Mouse (Mus musculus): ENCODE results near the gene Sft2d1. TPM values are rescaled to one million over a fixed set of nuclear protein-coding genes. Genes with fewer than 3 reads are reported as not detected.
"Not testable (repeated sequence)": the region's sequence is repeated elsewhere in the genome, so short reads cannot be mapped to it uniquely, and the experiment has no call there.

Gene Sft2d1
- total and polyA plus RNA-seq, 3 experiments = 23.7 to 64.1 (median 29.1) TPM

DNA sequence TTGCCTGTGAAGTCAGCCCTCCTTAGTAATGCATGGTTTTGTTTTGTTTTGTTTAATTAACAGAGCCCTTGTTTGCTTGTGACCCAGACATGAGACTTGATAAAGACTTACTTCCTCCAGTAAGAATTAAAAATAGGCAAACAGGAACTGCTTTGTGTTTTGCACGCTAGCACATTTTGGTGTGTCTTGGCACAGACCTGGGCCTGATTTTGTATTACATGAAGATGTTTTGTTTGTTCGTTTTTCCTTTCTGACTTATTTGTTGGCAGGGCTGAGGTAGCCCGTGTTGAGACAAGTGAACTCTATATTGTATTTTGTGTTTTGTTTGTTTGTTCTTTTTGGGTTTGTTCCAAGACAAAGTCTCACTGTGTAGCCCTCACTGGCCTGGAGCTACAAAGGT lies 849 bp downstream of the Sft2d1 start:
- peaks cover 33% of the 10 kb centered on the region for H3K4me1 ChIP-seq (ENCODE audit: insufficient read depth, low read depth, low read length)
- H3K4me3 ChIP-seq (ENCODE audit: low read depth, low read length) = peak overlapping the region; percentile 89
- TF ChIP-seq TAL1 (conservative IDR thresholded peaks at IDR 0.05; ENCODE audit: low read depth, low read length) (no peak), GATA2 (IDR thresholded peaks at IDR 0.05; ENCODE audit: borderline replicate concordance, low read depth, low read length) (no peak), POLR2AphosphoS5 (IDR thresholded peaks at IDR 0.05; ENCODE audit: insufficient replicate concordance, low read depth, low read length) (no peak), CTCF (IDR thresholded peaks at IDR 0.05; ENCODE audit: low read depth, low read length) (no peak), GATA1 (IDR thresholded peaks at IDR 0.05; ENCODE audit: borderline replicate concordance, low read length) (no peak)
- H3K9me3 ChIP-seq (replicated peaks) = no peaks in the 10 kb centered on the region
- DNase-seq (ENCODE audit: low spot score) (no peak), ATAC-seq (ENCODE audit: extremely low read depth, insufficient number of reproducible peaks, low FRiP score, poor library complexity, severe bottlenecking) (no peak)
- H3K36me3 ChIP-seq (replicated peaks) = peaks cover 41% of the 10 kb centered on the region
- 0 out of 2 replicates have a peak, but pooled peaks cover 2% of the 10 kb centered on the region for H3K27me3 ChIP-seq (ENCODE audit: insufficient read depth, low read length)

DNA sequence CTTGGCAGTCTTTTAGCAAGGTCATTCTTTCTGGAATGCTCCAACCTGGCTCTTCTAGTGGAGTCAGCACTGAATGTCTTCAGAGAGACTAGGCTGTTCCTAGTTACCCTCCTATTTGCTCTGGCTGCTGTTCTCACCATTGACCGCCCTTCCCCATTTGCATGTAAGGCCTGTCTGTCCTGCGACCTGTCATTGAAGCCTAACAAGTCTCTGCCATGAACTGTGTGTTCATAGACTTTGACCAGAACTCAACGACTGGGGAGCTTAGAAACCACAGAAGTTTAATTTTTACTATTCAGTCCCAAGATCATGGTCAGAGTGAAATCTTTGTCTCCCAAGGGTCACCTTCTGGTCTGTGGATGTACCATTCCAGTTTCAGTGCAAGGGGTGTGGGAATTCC lies 3.1 kb downstream of the Sft2d1 start:
- Histone ChIP-seq H3K9me3 (replicated peaks) (no peaks in the 10 kb centered on the region), H3K27me3 (ENCODE audit: insufficient read depth, low read length) (no peaks in the 10 kb centered on the region), H3K4me1 (ENCODE audit: insufficient read depth, low read depth, low read length) (peaks cover 33% of the 10 kb centered on the region), H3K4me3 (ENCODE audit: low read depth, low read length) (no peak overlapping the region), H3K36me3 (replicated peaks) (peaks cover 60% of the 10 kb centered on the region)
- DNase-seq (ENCODE audit: low spot score) (no peak), ATAC-seq (ENCODE audit: extremely low read depth, insufficient number of reproducible peaks, low FRiP score, poor library complexity, severe bottlenecking) (no peak)
- TF ChIP-seq GATA1 (IDR thresholded peaks at IDR 0.05; ENCODE audit: borderline replicate concordance, low read length) = no peak

DNA sequence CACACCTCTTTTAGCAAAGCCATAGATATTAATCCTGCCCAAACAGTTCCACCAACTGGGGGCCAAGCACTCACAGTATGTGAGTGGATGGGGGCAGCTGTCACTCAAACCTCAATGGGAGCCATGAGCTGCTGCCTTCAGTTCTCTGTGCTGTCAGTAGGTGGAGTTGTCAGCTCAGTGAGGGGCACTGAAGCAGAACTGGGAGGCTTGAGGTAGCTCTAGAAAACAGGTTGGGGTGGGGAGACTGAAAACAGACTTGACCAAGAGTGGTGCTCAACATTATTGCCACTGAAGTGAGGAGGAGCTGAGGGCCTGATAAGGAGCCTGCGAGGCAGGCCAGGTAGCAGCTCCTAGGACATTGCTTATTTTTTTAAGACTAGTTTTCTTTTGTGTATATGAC lies 5.3 kb downstream of the Sft2d1 start:
- peaks cover 36% of the 10 kb centered on the region for H3K4me1 ChIP-seq (ENCODE audit: insufficient read depth, low read depth, low read length)
- peaks cover 76% of the 10 kb centered on the region for H3K36me3 ChIP-seq (replicated peaks)
- no peaks in the 10 kb centered on the region for H3K9me3 ChIP-seq (replicated peaks)
- ATAC-seq (ENCODE audit: extremely low read depth, insufficient number of reproducible peaks, low FRiP score, poor library complexity, severe bottlenecking) (no peak), DNase-seq (ENCODE audit: low spot score) (no peak)
- no peak for TF ChIP-seq CTCF (IDR thresholded peaks at IDR 0.05; ENCODE audit: low read depth, low read length)
- TF ChIP-seq TAL1 (conservative IDR thresholded peaks at IDR 0.05; ENCODE audit: low read depth, low read length) = no peak
- no peak for TF ChIP-seq GATA1 (IDR thresholded peaks at IDR 0.05; ENCODE audit: borderline replicate concordance, low read length)
- TF ChIP-seq POLR2AphosphoS5 (IDR thresholded peaks at IDR 0.05; ENCODE audit: insufficient replicate concordance, low read depth, low read length) = no peak
- no peak for TF ChIP-seq GATA2 (IDR thresholded peaks at IDR 0.05; ENCODE audit: borderline replicate concordance, low read depth, low read length)
- no peak overlapping the region for H3K4me3 ChIP-seq (ENCODE audit: low read depth, low read length)
- no peaks in the 10 kb centered on the region for H3K27me3 ChIP-seq (ENCODE audit: insufficient read depth, low read length)

GRCm38 (mm10) chr17:8326877-8327276 lies 16.0 kb downstream of the Sft2d1 start:
- not testable (repeated sequence) for H3K4me3 ChIP-seq (ENCODE audit: low read depth, low read length); H3K4me1 ChIP-seq (ENCODE audit: insufficient read depth, low read depth, low read length); H3K27me3 ChIP-seq (ENCODE audit: insufficient read depth, low read length); ATAC-seq (ENCODE audit: extremely low read depth, insufficient number of reproducible peaks, low FRiP score, poor library complexity, severe bottlenecking); DNase-seq (ENCODE audit: low spot score); H3K9me3 ChIP-seq (replicated peaks)
- peaks cover 65% of the 10 kb centered on the region for H3K36me3 ChIP-seq (replicated peaks)

- H3K27me3 ChIP-seq (ENCODE audit: insufficient read depth, low read length) = no peaks in the 10 kb centered on the region
- ATAC-seq (ENCODE audit: extremely low read depth, insufficient number of reproducible peaks, low FRiP score, poor library complexity, severe bottlenecking) (no peak), DNase-seq (ENCODE audit: low spot score) (no peak)
- no peak for TF ChIP-seq TAL1 (conservative IDR thresholded peaks at IDR 0.05; ENCODE audit: low read depth, low read length)
- TF ChIP-seq GATA1 (IDR thresholded peaks at IDR 0.05; ENCODE audit: borderline replicate concordance, low read length) = no peak
- TF ChIP-seq CTCF (IDR thresholded peaks at IDR 0.05; ENCODE audit: low read depth, low read length) = peak; percentile 34; the same call in 1 of the 2 replicates
- no peak for TF ChIP-seq POLR2AphosphoS5 (IDR thresholded peaks at IDR 0.05; ENCODE audit: insufficient replicate concordance, low read depth, low read length)
- H3K4me3 ChIP-seq (ENCODE audit: low read depth, low read length) = no peak overlapping the region
- H3K36me3 ChIP-seq (replicated peaks) = peaks cover 49% of the 10 kb centered on the region
- H3K4me1 ChIP-seq (ENCODE audit: insufficient read depth, low read depth, low read length) = no peaks in the 10 kb centered on the region
- no peaks in the 10 kb centered on the region; the same call in 1 of the 2 replicates for H3K9me3 ChIP-seq (replicated peaks)
Measured at GRCm38 (mm10) chr17:8328511-8329174, 17.7 kb downstream of the Sft2d1 start.

DNA sequence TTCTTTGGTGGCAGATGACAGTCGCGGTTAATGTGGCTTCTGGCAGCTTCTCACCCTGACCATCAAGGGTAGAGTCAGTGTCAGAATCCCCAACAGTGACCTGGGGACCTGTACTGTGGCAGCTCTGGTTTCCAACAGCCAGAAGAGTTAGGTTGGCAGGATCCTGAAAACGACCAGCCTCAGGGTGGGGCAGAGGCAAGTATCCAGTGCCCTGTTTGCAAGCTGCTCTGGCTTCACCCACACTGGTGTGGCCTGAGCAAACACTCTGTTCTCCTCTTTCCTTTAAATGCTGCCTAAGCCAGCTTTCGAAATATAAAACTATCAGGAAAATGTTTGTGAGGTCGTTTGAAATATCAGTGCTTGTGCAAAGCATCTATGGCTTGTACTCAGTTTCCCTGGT lies 19.7 kb downstream of the Sft2d1 start:
- TF ChIP-seq GATA2 (IDR thresholded peaks at IDR 0.05; ENCODE audit: borderline replicate concordance, low read depth, low read length) (no peak), GATA1 (IDR thresholded peaks at IDR 0.05; ENCODE audit: borderline replicate concordance, low read length) (no peak), POLR2AphosphoS5 (IDR thresholded peaks at IDR 0.05; ENCODE audit: insufficient replicate concordance, low read depth, low read length) (no peak), CTCF (IDR thresholded peaks at IDR 0.05; ENCODE audit: low read depth, low read length) (no peak), TAL1 (conservative IDR thresholded peaks at IDR 0.05; ENCODE audit: low read depth, low read length) (no peak)
- Histone ChIP-seq H3K4me1 (ENCODE audit: insufficient read depth, low read depth, low read length) (no peaks in the 10 kb centered on the region), H3K36me3 (replicated peaks) (peaks cover 31% of the 10 kb centered on the region), H3K9me3 (replicated peaks) (no peaks in the 10 kb centered on the region; the same call in 1 of the 2 replicates), H3K4me3 (ENCODE audit: low read depth, low read length) (no peak overlapping the region), H3K27me3 (ENCODE audit: insufficient read depth, low read length) (no peaks in the 10 kb centered on the region)
- DNase-seq (ENCODE audit: low spot score) (no peak), ATAC-seq (ENCODE audit: extremely low read depth, insufficient number of reproducible peaks, low FRiP score, poor library complexity, severe bottlenecking) (no peak)

GRCm38 (mm10) chr17:8337159-8337558 lies 26.3 kb downstream of the Sft2d1 start, which contains the start of gene Prr18:
Gene Prr18 (plus strand): TSS chr17:8337459.
- Histone ChIP-seq H3K27me3 (ENCODE audit: insufficient read depth, low read length) (peaks cover 13% of the 10 kb centered on the region; the same call in 1 of the 2 replicates), H3K36me3 (replicated peaks) (peaks cover 12% of the 10 kb centered on the region)
- H3K4me3 ChIP-seq (ENCODE audit: low read depth, low read length); DNase-seq (ENCODE audit: low spot score); H3K9me3 ChIP-seq (replicated peaks); ATAC-seq (ENCODE audit: extremely low read depth, insufficient number of reproducible peaks, low FRiP score, poor library complexity, severe bottlenecking); H3K4me1 ChIP-seq (ENCODE audit: insufficient read depth, low read depth, low read length): not testable (repeated sequence)
